Mouse (Mus musculus) heart, embryonic 10.5 days (tissue): ENCODE measurements around the gene Gm42906. TPM values are rescaled to one million over a fixed set of nuclear protein-coding genes. Genes with fewer than 3 reads are reported as not detected.

Source experiments
- DNase-seq: peaks from one replicate; pipeline ENCODE4 v3.0.0-alpha.2; 2017; ENCODE audit warnings: low spot score
- H3K27ac ChIP-seq: fragments of 300-500 bp; sonication (generic); 2 replicates; pipeline ENCODE4 v1.5.1; 2016; ENCODE audit warnings: mild to moderate bottlenecking
- H3K27me3 ChIP-seq: fragments of 300-500 bp; sonication (generic); 2 replicates; pipeline ENCODE4 v1.6.1; 2016; ENCODE audit warnings: mild to moderate bottlenecking; ENCODE audit not compliant: poor library complexity, insufficient read depth, severe bottlenecking
- H3K36me3 ChIP-seq: fragments of 300-500 bp; sonication (generic); 2 replicates; pipeline ENCODE4 v1.6.1; 2016; ENCODE audit warnings: mild to moderate bottlenecking, moderate library complexity
- H3K4me1 ChIP-seq: fragments of 300-500 bp; sonication (generic); 2 replicates; pipeline ENCODE4 v1.6.1; 2016; ENCODE audit warnings: mild to moderate bottlenecking
- H3K4me3 ChIP-seq: fragments of 300-500 bp; sonication (generic); 2 replicates; pipeline ENCODE4 v1.5.1; 2016; ENCODE audit warnings: mild to moderate bottlenecking, moderate library complexity
- H3K9me3 ChIP-seq: fragments of 300-500 bp; sonication (generic); 2 replicates; pipeline ENCODE4 v1.6.1; 2016; ENCODE audit warnings: mild to moderate bottlenecking, moderate library complexity
- WGBS: fragments of 180-500 bp; shearing (Covaris S2); methylation state at CpG from one replicate; pipeline ENCODE4 v1.1.7; 2016; 5-methylcytosine and 5-hydroxymethylcytosine counted together
- polyA plus RNA-seq: library from polyadenylated mRNA; unstranded; fragments of >200 nt; fragmentation: Nextera tagmentation; extraction: Ambion mirVana; gene quantifications from 2 replicates; pipeline ENCODE4 v1.2.1, GENCODE M21; 2016

The Gm42906 gene
- polyA plus RNA-seq, 1 experiment from 2014 or later, result not detected

GRCm38 (mm10) chr5:151202925-151203324, 225.0 kb downstream of the Gm42906 start:
- WGBS, result 43% methylated on average over 5 of the region's 5 CpGs
- Histone ChIP-seq H3K4me3 (no peak overlapping the region), H3K4me1 (no peaks in the 10 kb centered on the region), H3K9me3 (no peaks in the 10 kb centered on the region), H3K27me3 (no peaks in the 10 kb centered on the region), H3K27ac (no peak overlapping the region), H3K36me3 (no peaks in the 10 kb centered on the region)
- no peak for DNase-seq

- no peak for DNase-seq
- H3K36me3 ChIP-seq, result no peaks in the 10 kb centered on the region
- 81% methylated on average over 3 of the region's 3 CpGs for WGBS
- H3K4me1 ChIP-seq, result no peaks in the 10 kb centered on the region; the same call in 1 of the 2 replicates
- H3K27ac ChIP-seq, result no peak overlapping the region
- H3K27me3 ChIP-seq, result no peaks in the 10 kb centered on the region
- H3K9me3 ChIP-seq, result no peaks in the 10 kb centered on the region
- no peak overlapping the region for H3K4me3 ChIP-seq
Observed at GRCm38 (mm10) chr5:151201220-151201619, 226.7 kb downstream of the Gm42906 start.

- Histone ChIP-seq H3K9me3 (no peaks in the 10 kb centered on the region), H3K27ac (no peak overlapping the region), H3K36me3 (no peaks in the 10 kb centered on the region), H3K4me1 (no peaks in the 10 kb centered on the region; the same call in 1 of the 2 replicates), H3K27me3 (no peaks in the 10 kb centered on the region), H3K4me3 (no peak overlapping the region)
- DNase-seq, result no peak
- 71% methylated on average over 3 of the region's 3 CpGs for WGBS
Observed at GRCm38 (mm10) chr5:151199235-151199634, 228.7 kb downstream of the Gm42906 start.

- Histone ChIP-seq H3K4me3 (no peak overlapping the region), H3K27me3 (no peaks in the 10 kb centered on the region), H3K9me3 (no peaks in the 10 kb centered on the region), H3K36me3 (no peaks in the 10 kb centered on the region), H3K4me1 (no peaks in the 10 kb centered on the region; the same call in 1 of the 2 replicates), H3K27ac (no peak overlapping the region)
- no peak for DNase-seq
- WGBS, result 74% methylated on average over 13 of the region's 13 CpGs
Observed at GRCm38 (mm10) chr5:151196603-151197272, 231.2 kb downstream of the Gm42906 start.

- H3K9me3 ChIP-seq, result no peaks in the 10 kb centered on the region
- H3K36me3 ChIP-seq, result no peaks in the 10 kb centered on the region
- 68% methylated on average over 3 of the region's 3 CpGs for WGBS
- H3K27ac ChIP-seq, result no peak overlapping the region
- no peaks in the 10 kb centered on the region; the same call in 1 of the 2 replicates for H3K4me1 ChIP-seq
- no peak overlapping the region for H3K4me3 ChIP-seq
- no peak for DNase-seq
- H3K27me3 ChIP-seq, result no peaks in the 10 kb centered on the region
Observed at GRCm38 (mm10) chr5:151193885-151194520, 234.0 kb downstream of the Gm42906 start.

- H3K4me3 ChIP-seq, result no peak overlapping the region
- no peak for DNase-seq
- no peak overlapping the region for H3K27ac ChIP-seq
- 68% methylated on average over 2 of the region's 2 CpGs for WGBS
- no peaks in the 10 kb centered on the region for H3K9me3 ChIP-seq
- no peaks in the 10 kb centered on the region for H3K4me1 ChIP-seq
- H3K36me3 ChIP-seq, result no peaks in the 10 kb centered on the region
- H3K27me3 ChIP-seq, result no peaks in the 10 kb centered on the region
Observed at GRCm38 (mm10) chr5:151192266-151192665, 235.7 kb downstream of the Gm42906 start.

- Histone ChIP-seq H3K4me3 (no peak overlapping the region), H3K27me3 (no peaks in the 10 kb centered on the region), H3K4me1 (no peaks in the 10 kb centered on the region), H3K9me3 (no peaks in the 10 kb centered on the region), H3K27ac (no peak overlapping the region), H3K36me3 (no peaks in the 10 kb centered on the region)
- DNase-seq, result no peak
- 87% methylated on average over 5 of the region's 5 CpGs for WGBS
Observed at GRCm38 (mm10) chr5:151190764-151191163, 237.2 kb downstream of the Gm42906 start.

- 3% methylated on average over 27 of the region's 27 CpGs for WGBS
- Histone ChIP-seq H3K27ac (peak overlapping the region; percentile 47), H3K36me3 (no peaks in the 10 kb centered on the region), H3K4me1 (peaks cover 6% of the 10 kb centered on the region; the same call in 1 of the 2 replicates), H3K27me3 (no peaks in the 10 kb centered on the region), H3K4me3 (peak overlapping the region; percentile 68), H3K9me3 (no peaks in the 10 kb centered on the region)
- DNase-seq, result peak; percentile 94
Observed at GRCm38 (mm10) chr5:151189789-151190378, 238.1 kb downstream of the Gm42906 start.

- 47% methylated on average over 3 of the region's 3 CpGs for WGBS
- H3K27ac ChIP-seq, result no peak overlapping the region
- peak overlapping the region; percentile 68 for H3K4me3 ChIP-seq
- no peaks in the 10 kb centered on the region for H3K27me3 ChIP-seq
- no peak for DNase-seq
- no peaks in the 10 kb centered on the region for H3K36me3 ChIP-seq
- no peaks in the 10 kb centered on the region for H3K9me3 ChIP-seq
- peaks cover 6% of the 10 kb centered on the region; the same call in 1 of the 2 replicates for H3K4me1 ChIP-seq
Observed at GRCm38 (mm10) chr5:151189321-151189720, 238.6 kb downstream of the Gm42906 start.

- WGBS, result 76% methylated on average over 6 of the region's 6 CpGs
- Histone ChIP-seq H3K4me3 (no peak overlapping the region), H3K9me3 (no peaks in the 10 kb centered on the region), H3K27ac (no peak overlapping the region), H3K36me3 (no peaks in the 10 kb centered on the region), H3K4me1 (peaks cover 6% of the 10 kb centered on the region; the same call in 1 of the 2 replicates), H3K27me3 (no peaks in the 10 kb centered on the region)
- no peak for DNase-seq
Observed at GRCm38 (mm10) chr5:151188659-151189058, 239.3 kb downstream of the Gm42906 start.

GRCm38 (mm10) chr5:151187336-151187735, 240.6 kb downstream of the Gm42906 start:
- peaks cover 6% of the 10 kb centered on the region; the same call in 1 of the 2 replicates for H3K4me1 ChIP-seq
- H3K27me3 ChIP-seq, result no peaks in the 10 kb centered on the region
- 78% methylated on average over 11 of the region's 11 CpGs for WGBS
- no peak overlapping the region for H3K4me3 ChIP-seq
- H3K9me3 ChIP-seq, result no peaks in the 10 kb centered on the region
- no peak for DNase-seq
- H3K27ac ChIP-seq, result no peak overlapping the region
- H3K36me3 ChIP-seq, result no peaks in the 10 kb centered on the region

GRCm38 (mm10) chr5:151185286-151185856, 242.6 kb downstream of the Gm42906 start:
- 42% methylated on average over 8 of the region's 8 CpGs for WGBS
- H3K4me1 ChIP-seq, result peaks cover 6% of the 10 kb centered on the region; the same call in 1 of the 2 replicates
- H3K27ac ChIP-seq, result no peak overlapping the region
- DNase-seq, result no peak
- no peaks in the 10 kb centered on the region for H3K9me3 ChIP-seq
- H3K27me3 ChIP-seq, result no peaks in the 10 kb centered on the region
- no peaks in the 10 kb centered on the region for H3K36me3 ChIP-seq
- no peak overlapping the region for H3K4me3 ChIP-seq
